Mouse (Mus musculus): ENCODE measurements around the gene Hk2. TPM values are rescaled to one million over a fixed set of nuclear protein-coding genes. Genes with fewer than 3 reads are reported as not detected.

The Hk2 gene
- polyA plus RNA-seq, 1 experiment from 2014 or later = 23.8 TPM

DNA sequence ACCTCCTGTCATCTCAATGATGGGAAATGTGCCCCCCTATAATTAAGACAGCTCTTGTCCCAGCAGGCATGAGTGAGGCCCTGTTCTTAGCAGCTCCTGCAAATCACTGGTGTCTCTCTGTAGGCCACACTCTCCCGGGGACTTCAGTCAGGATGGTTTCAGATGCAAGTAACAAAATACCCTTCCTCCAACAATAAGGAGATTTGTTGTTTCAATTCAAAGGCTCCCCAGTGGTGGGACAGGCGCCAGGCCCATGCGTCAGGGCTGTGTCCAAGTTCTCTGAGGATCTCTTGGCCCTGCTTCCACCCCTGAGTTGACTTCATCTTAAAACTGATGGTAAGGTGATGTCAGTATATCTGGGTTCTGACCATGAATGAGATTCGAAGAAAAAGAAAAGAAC is 9.7 kb upstream of the Hk2 start:
- Histone ChIP-seq H3K36me3 (no peaks in the 10 kb centered on the region), H3K27ac (no peak overlapping the region), H3K4me2 (no peak overlapping the region), H3K4me1 (no peaks in the 10 kb centered on the region), H3K27me3 (replicated peaks) (no peaks in the 10 kb centered on the region), H3K9ac (no peak overlapping the region), H3K9me3 (no peaks in the 10 kb centered on the region), H3K4me3 (replicated peaks) (no peak overlapping the region)
- WGBS = 85% methylated on average over 4 of the region's 4 CpGs
- ATAC-seq (ENCODE audit: insufficient read depth, low FRiP score, low read depth) = no peak

DNA sequence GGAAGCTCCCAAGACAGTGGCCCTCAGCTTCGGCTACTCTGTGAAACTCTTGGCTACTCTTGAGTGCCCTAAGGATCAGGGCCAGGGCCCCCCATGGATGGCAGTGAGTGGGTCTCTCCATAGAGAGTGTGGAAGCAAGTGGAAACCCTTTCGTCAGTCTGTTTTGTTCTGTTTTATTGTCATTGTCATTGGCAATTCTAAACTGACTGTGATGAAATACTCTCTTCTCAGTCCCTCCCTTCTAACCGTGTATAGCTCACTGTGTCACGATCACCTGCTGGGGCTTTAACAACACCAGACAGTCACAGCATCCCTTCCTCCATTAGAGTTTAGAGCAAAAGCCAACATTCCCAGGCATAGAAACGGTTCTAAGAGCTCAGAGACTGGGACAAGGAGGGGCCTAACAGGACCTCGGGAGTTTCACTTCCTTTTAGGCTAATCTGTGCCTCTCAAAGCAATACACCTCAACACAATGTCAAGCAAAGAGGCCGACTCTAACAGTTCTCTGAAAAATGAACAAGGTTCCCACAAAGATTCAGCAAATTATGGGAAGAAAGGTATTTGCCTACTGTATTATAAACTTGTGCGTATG is 6.6 kb upstream of the Hk2 start:
- H3K4me3 ChIP-seq (replicated peaks) = no peak overlapping the region
- H3K9me3 ChIP-seq = no peaks in the 10 kb centered on the region
- no peak overlapping the region for H3K4me2 ChIP-seq
- ATAC-seq (ENCODE audit: insufficient read depth, low FRiP score, low read depth) = no peak
- 63% methylated on average over 8 of the region's 8 CpGs for WGBS
- H3K27ac ChIP-seq = no peak overlapping the region
- H3K36me3 ChIP-seq = no peaks in the 10 kb centered on the region
- H3K9ac ChIP-seq = no peak overlapping the region
- H3K27me3 ChIP-seq (replicated peaks) = no peaks in the 10 kb centered on the region
- no peaks in the 10 kb centered on the region for H3K4me1 ChIP-seq

DNA sequence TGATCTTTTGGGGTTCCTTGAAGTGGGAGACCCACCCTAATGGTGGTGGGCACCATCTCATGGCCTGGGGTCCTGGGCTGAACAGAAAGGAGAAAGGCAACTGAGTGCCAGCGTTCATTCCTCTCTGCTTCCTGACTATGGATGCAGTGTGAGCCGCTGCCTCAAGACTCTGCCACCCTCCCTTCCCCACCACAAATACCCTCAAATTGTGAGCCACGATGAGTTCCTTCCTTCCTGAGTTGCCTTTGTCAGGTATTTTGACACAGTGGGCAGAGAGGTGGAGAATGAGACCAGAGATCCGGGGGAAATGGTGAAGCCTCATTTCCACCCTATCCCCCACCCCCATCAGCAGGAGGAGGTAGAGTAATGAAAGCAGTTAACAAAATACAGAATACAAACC is 6.1 kb upstream of the Hk2 start:
- no peak for ATAC-seq (ENCODE audit: insufficient read depth, low FRiP score, low read depth)
- no peaks in the 10 kb centered on the region for H3K4me1 ChIP-seq
- no peaks in the 10 kb centered on the region for H3K9me3 ChIP-seq
- H3K4me2 ChIP-seq = no peak overlapping the region
- 56% methylated on average over 4 of the region's 4 CpGs for WGBS
- no peak overlapping the region for H3K9ac ChIP-seq
- H3K36me3 ChIP-seq = no peaks in the 10 kb centered on the region
- no peaks in the 10 kb centered on the region for H3K27me3 ChIP-seq (replicated peaks)
- H3K4me3 ChIP-seq (replicated peaks) = no peak overlapping the region
- no peak overlapping the region for H3K27ac ChIP-seq

DNA sequence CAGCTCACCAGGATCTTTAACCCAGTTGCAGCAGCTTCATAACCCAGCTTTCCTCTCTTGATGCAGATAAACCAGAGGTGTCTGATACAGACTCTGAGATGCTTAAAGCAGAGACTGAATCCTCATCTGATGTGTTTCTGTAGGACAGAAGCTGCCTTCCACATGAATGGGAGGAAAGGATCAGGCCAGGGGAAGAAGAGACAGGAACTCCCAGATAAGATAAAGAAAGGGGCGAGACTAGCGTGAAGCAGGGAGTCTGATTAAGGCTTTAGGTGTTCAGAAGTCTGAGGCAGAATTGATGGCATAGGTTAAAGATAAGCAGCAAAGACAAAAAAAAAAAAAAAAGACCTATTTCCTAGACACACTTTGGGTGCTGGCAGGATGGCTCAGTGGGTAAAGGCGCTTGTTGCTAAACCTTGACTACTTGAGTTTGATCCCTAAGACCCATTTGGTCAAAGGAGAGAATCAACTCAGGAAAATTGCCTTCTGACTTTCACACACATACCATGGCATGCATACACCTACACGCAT is 2.9 kb upstream of the Hk2 start:
- H3K4me3 ChIP-seq (replicated peaks) = no peak overlapping the region
- no peaks in the 10 kb centered on the region for H3K9me3 ChIP-seq
- WGBS = 80% methylated on average over 4 of the region's 4 CpGs
- H3K27me3 ChIP-seq (replicated peaks) = no peaks in the 10 kb centered on the region
- ATAC-seq (ENCODE audit: insufficient read depth, low FRiP score, low read depth) = no peak
- no peaks in the 10 kb centered on the region for H3K36me3 ChIP-seq
- no peak overlapping the region for H3K27ac ChIP-seq
- no peak overlapping the region for H3K9ac ChIP-seq
- H3K4me1 ChIP-seq = 0 out of 2 replicates have a peak, but pooled peaks cover 3% of the 10 kb centered on the region
- no peak overlapping the region for H3K4me2 ChIP-seq

DNA sequence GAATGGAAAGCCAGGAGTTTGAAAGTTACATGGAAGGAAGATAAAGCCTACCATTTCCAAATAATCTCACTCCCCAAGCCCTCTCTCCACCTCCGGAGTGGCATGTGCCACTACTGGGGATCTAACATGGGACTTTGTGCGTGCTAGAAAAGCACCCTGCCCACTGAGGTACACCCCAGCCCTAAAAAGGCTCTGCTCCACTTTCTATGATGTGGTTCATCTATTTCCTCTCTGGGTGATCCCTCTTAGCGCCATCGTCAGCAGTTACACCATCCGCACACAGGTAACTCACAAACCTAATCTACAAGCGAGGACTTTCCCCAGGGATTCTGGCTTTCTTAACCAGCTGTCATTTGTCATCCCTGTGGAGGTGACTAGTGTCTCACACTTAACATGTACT is 1.1 kb upstream of the Hk2 start:
- Histone ChIP-seq H3K4me3 (replicated peaks) (no peak overlapping the region), H3K27me3 (replicated peaks) (no peaks in the 10 kb centered on the region), H3K9me3 (no peaks in the 10 kb centered on the region), H3K9ac (no peak overlapping the region), H3K4me2 (no peak overlapping the region), H3K36me3 (no peaks in the 10 kb centered on the region), H3K27ac (no peak overlapping the region), H3K4me1 (peaks cover 9% of the 10 kb centered on the region; the same call in 1 of the 2 replicates)
- no peak for ATAC-seq (ENCODE audit: insufficient read depth, low FRiP score, low read depth)
- 84% methylated on average over 6 of the region's 6 CpGs for WGBS

DNA sequence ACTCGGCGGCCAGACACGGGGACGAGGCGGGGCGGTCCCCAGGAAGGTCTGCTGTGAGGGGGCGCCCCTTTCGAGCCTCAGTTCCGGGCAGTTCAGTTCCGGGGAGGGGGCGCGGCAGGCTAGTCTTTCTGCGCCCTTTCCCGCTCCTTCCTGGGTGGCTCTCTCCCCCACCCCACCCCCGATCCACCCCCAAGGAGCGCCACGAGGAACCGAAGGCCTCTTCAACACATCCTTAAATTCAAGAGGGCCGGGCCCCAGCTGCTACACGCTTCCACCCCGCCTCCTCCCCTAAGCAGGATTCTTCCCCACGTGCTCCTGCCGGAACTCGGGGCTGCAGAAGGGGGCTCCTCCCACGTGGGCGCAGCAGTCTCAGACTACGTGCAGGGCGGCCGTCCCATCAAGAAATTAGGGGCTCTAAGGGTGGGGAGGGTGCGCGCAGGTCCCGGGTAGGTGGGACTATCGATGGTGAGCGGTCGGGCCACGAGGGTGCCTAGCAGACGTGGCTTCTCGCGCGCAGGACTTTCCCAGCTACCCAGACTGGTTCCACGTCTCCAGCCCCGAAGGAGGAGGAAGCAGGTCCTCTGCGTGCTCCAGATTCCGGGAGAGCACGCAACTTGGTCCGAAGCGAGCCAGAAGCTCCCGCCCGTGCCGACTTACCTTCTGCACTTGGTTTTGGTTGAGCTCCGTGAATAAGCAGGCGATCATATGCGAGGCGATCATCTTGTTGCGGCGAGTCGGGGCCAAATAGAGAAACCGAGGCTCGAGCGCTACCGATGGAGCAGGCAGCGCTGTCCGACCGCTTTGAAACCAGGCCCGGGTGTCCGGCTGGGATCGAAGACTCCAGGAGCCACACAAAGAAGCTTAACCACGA is 758 bp downstream of the Hk2 start:
- Histone ChIP-seq H3K4me1 (peaks cover 9% of the 10 kb centered on the region; the same call in 1 of the 2 replicates), H3K36me3 (no peaks in the 10 kb centered on the region), H3K27ac (peak overlapping the region; percentile 87), H3K4me3 (replicated peaks) (peak overlapping the region; percentile 61), H3K9me3 (no peaks in the 10 kb centered on the region), H3K27me3 (replicated peaks) (no peaks in the 10 kb centered on the region), H3K9ac (peak overlapping the region; percentile 42), H3K4me2 (peak overlapping the region; percentile 86)
- ATAC-seq (ENCODE audit: insufficient read depth, low FRiP score, low read depth) = peak; percentile 47
- WGBS = under 1% methylated on average over 68 of the region's 68 CpGs

DNA sequence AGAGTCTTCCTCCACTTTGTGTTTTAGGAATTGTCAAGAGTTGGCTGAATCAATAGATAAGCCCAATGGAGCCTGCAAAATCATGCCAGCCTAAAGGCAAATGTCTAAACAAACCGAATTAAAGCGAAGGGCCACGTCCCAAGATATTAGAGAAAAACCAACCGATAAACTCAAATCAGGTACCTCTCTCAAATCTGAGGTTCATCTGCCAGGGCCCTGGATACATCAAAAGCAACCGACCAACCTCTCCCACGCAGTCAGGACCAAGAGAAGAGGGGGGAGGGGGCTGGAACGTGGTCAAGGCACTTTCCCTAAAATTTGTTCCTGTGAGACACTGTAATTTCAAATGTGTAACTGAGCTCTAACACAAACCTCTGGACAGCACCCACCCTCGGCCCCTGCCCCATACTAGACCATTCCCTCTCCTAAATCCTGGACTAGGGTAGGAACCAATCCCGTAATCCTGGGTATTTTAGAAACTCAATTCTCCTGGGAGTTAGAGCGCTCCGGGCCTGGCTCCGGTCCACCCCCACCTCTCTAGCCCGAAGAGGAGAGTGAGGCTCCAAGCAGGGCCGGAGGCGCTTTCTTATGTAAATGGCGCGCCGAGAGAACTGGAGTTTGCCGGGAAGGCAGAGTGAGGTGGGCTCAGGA is 1.7 kb downstream of the Hk2 start:
- peak overlapping the region; percentile 86 for H3K4me2 ChIP-seq
- peak overlapping the region; percentile 87 for H3K27ac ChIP-seq
- ATAC-seq (ENCODE audit: insufficient read depth, low FRiP score, low read depth) = no peak
- no peaks in the 10 kb centered on the region for H3K27me3 ChIP-seq (replicated peaks)
- 2% methylated on average over 19 of the region's 19 CpGs for WGBS
- peak overlapping the region; percentile 61 for H3K4me3 ChIP-seq (replicated peaks)
- H3K9ac ChIP-seq = peak overlapping the region; percentile 42
- peaks cover 9% of the 10 kb centered on the region; the same call in 1 of the 2 replicates for H3K4me1 ChIP-seq
- no peaks in the 10 kb centered on the region for H3K36me3 ChIP-seq
- H3K9me3 ChIP-seq = no peaks in the 10 kb centered on the region

DNA sequence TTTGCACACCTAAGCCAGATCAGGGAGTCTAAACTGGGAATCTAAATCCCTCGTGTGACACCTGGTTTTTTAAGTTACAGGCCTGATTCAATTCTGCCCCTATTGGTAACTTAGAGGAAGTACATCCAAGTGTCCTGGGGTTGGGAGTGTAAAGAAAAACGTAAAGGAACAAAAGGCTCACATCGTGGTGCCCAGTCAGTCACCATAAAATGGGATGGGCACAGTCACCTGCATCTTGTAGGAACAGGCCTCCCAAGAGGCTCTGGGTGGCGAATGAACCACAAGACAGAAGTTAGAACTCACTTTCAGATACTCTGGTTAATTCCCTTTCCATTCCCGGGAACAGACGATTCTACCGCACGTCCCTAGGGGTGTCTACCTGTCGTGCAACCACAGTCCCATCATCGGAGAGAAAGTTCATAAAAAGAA is 2.3 kb downstream of the Hk2 start:
- Histone ChIP-seq H3K9me3 (no peaks in the 10 kb centered on the region), H3K36me3 (no peaks in the 10 kb centered on the region), H3K27ac (peak overlapping the region; percentile 87), H3K9ac (no peak overlapping the region), H3K4me2 (peak overlapping the region; percentile 86), H3K4me3 (replicated peaks) (peak overlapping the region; percentile 61), H3K27me3 (replicated peaks) (no peaks in the 10 kb centered on the region), H3K4me1 (peaks cover 9% of the 10 kb centered on the region; the same call in 1 of the 2 replicates)
- no peak for ATAC-seq (ENCODE audit: insufficient read depth, low FRiP score, low read depth)
- WGBS = 3% methylated on average over 10 of the region's 10 CpGs

DNA sequence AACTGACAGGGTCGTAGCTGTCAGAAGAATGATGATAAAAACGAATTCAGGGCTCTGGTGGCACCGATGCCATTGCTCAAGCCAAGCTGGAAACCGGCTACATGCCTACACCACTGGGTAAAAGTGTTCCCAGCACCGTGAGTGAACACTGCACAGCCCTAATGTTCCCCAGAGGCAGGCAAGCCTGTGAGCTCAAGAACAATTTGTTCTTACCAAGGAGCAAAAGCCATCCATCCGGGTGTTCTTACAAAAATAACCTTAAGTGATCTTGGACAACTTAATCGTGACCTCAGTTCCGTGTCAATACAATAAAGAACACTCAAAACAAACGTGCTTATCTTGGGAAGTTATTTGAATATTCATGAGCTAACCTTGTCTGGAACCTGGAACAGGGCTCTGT is 3.2 kb downstream of the Hk2 start:
- H3K4me1 ChIP-seq = peaks cover 9% of the 10 kb centered on the region; the same call in 1 of the 2 replicates
- peak overlapping the region; percentile 61; the same call in 1 of the 2 replicates for H3K4me3 ChIP-seq (replicated peaks)
- no peaks in the 10 kb centered on the region for H3K36me3 ChIP-seq
- H3K9me3 ChIP-seq = no peaks in the 10 kb centered on the region
- 50% methylated on average over 9 of the region's 9 CpGs for WGBS
- no peak for ATAC-seq (ENCODE audit: insufficient read depth, low FRiP score, low read depth)
- H3K27me3 ChIP-seq (replicated peaks) = no peaks in the 10 kb centered on the region
- no peak overlapping the region for H3K27ac ChIP-seq
- no peak overlapping the region for H3K9ac ChIP-seq
- H3K4me2 ChIP-seq = peak overlapping the region; percentile 86

DNA sequence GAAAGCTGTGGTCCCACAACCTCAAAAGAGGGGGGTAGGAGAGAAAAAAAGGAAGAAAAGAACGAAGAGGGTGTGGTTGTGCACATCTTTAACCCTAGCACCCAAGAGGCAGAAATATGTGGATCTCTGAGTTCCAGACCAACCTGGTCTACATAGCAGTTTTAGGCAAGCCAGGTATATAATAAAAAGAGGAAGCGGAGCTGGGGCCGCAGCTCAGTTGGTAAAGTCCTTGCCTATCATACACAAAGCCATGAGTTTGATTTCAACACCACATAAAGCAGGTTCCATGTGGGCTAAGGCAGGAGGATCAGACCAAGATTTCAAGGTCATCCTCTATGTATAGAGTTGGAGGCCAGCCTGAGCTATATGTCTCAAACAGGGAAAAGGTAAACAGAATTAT is 4.0 kb downstream of the Hk2 start:
- Histone ChIP-seq H3K36me3 (no peaks in the 10 kb centered on the region), H3K4me1 (peaks cover 9% of the 10 kb centered on the region; the same call in 1 of the 2 replicates), H3K9me3 (no peaks in the 10 kb centered on the region), H3K27me3 (replicated peaks) (no peaks in the 10 kb centered on the region), H3K4me2 (no peak overlapping the region), H3K9ac (no peak overlapping the region), H3K4me3 (replicated peaks) (no peak overlapping the region), H3K27ac (no peak overlapping the region)
- no peak for ATAC-seq (ENCODE audit: insufficient read depth, low FRiP score, low read depth)
- WGBS = 75% methylated on average over 3 of the region's 3 CpGs

DNA sequence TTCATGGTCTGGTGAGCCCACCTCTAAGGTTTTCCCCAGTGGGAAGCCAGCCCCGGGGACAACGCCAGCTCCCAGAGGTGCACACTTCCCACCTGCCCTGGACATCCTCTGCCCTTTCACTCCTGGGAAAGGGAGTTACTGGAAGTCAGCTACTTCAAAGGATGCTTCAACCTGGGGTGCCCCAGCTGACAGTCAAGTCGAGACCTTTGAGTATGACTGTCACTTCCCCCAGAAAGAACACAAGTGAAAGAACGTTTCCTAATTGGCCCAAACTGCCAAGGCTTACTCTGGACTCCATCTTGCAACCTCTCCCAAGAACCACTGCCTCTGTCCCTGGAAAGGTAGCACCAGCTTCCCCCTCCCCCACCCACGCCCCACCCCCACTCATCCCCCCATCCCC is 4.5 kb downstream of the Hk2 start:
- Histone ChIP-seq H3K4me2 (no peak overlapping the region), H3K36me3 (no peaks in the 10 kb centered on the region), H3K9ac (no peak overlapping the region), H3K9me3 (no peaks in the 10 kb centered on the region), H3K4me1 (peaks cover 5% of the 10 kb centered on the region; the same call in 1 of the 2 replicates), H3K27me3 (replicated peaks) (no peaks in the 10 kb centered on the region), H3K4me3 (replicated peaks) (no peak overlapping the region), H3K27ac (no peak overlapping the region)
- WGBS = 66% methylated on average over 5 of the region's 5 CpGs
- no peak for ATAC-seq (ENCODE audit: insufficient read depth, low FRiP score, low read depth)

Data from stomach, embryonic 15.5 days (tissue).